Mouse (Mus musculus): ENCODE measurements around the gene Specc1. TPM values are rescaled to one million over a fixed set of nuclear protein-coding genes. Genes with fewer than 3 reads are reported as not detected.

The Specc1 gene
- polyA plus RNA-seq, 1 experiment: 10.2 TPM

GRCm38 (mm10) chr11:62010625-62011231 is 54.2 kb downstream of the Specc1 start:
- TF ChIP-seq CTCF (IDR thresholded peaks at IDR 0.05; ENCODE audit: extremely low read depth, insufficient read length, insufficient replicate concordance, low read depth, low read length) (no peak), POLR2A (IDR thresholded peaks at IDR 0.05; ENCODE audit: low read depth, low read length) (no peak)
- Histone ChIP-seq H3K27ac (ENCODE audit: insufficient read depth, low read depth, low read length) (no peak overlapping the region), H3K27me3 (ENCODE audit: control insufficient read depth, insufficient read depth, low read length) (no peaks in the 10 kb centered on the region), H3K4me1 (ENCODE audit: control insufficient read depth, insufficient read depth, insufficient read length, low read length) (no peaks in the 10 kb centered on the region), H3K4me3 (ENCODE audit: low read depth, low read length) (no peak overlapping the region), H3K36me3 (ENCODE audit: control insufficient read depth, insufficient read depth, low read length) (no peaks in the 10 kb centered on the region)
- 63% methylated on average over 16 of the region's 16 CpGs for WGBS

GRCm38 (mm10) chr11:62012039-62012438 is 55.5 kb downstream of the Specc1 start:
- Histone ChIP-seq H3K27me3 (ENCODE audit: control insufficient read depth, insufficient read depth, low read length) (no peaks in the 10 kb centered on the region), H3K4me1 (ENCODE audit: control insufficient read depth, insufficient read depth, insufficient read length, low read length) (no peaks in the 10 kb centered on the region), H3K27ac (ENCODE audit: insufficient read depth, low read depth, low read length) (no peak overlapping the region), H3K4me3 (ENCODE audit: low read depth, low read length) (no peak overlapping the region), H3K36me3 (ENCODE audit: control insufficient read depth, insufficient read depth, low read length) (no peaks in the 10 kb centered on the region)
- TF ChIP-seq POLR2A (IDR thresholded peaks at IDR 0.05; ENCODE audit: low read depth, low read length) (no peak), CTCF (IDR thresholded peaks at IDR 0.05; ENCODE audit: extremely low read depth, insufficient read length, insufficient replicate concordance, low read depth, low read length) (no peak)
- WGBS: 84% methylated on average over 6 of the region's 6 CpGs

GRCm38 (mm10) chr11:62013449-62013848 is 56.9 kb downstream of the Specc1 start:
- no peaks in the 10 kb centered on the region for H3K36me3 ChIP-seq (ENCODE audit: control insufficient read depth, insufficient read depth, low read length)
- WGBS: 64% methylated on average over 3 of the region's 3 CpGs
- no peak for TF ChIP-seq POLR2A (IDR thresholded peaks at IDR 0.05; ENCODE audit: low read depth, low read length)
- no peak for TF ChIP-seq CTCF (IDR thresholded peaks at IDR 0.05; ENCODE audit: extremely low read depth, insufficient read length, insufficient replicate concordance, low read depth, low read length)
- no peak overlapping the region for H3K27ac ChIP-seq (ENCODE audit: insufficient read depth, low read depth, low read length)
- no peaks in the 10 kb centered on the region for H3K27me3 ChIP-seq (ENCODE audit: control insufficient read depth, insufficient read depth, low read length)
- no peak overlapping the region for H3K4me3 ChIP-seq (ENCODE audit: low read depth, low read length)
- H3K4me1 ChIP-seq (ENCODE audit: control insufficient read depth, insufficient read depth, insufficient read length, low read length): no peaks in the 10 kb centered on the region

- Histone ChIP-seq H3K4me3 (ENCODE audit: low read depth, low read length) (no peak overlapping the region), H3K27me3 (ENCODE audit: control insufficient read depth, insufficient read depth, low read length) (no peaks in the 10 kb centered on the region), H3K36me3 (ENCODE audit: control insufficient read depth, insufficient read depth, low read length) (no peaks in the 10 kb centered on the region), H3K27ac (ENCODE audit: insufficient read depth, low read depth, low read length) (no peak overlapping the region), H3K4me1 (ENCODE audit: control insufficient read depth, insufficient read depth, insufficient read length, low read length) (no peaks in the 10 kb centered on the region)
- 78% methylated on average over 13 of the region's 13 CpGs for WGBS
- TF ChIP-seq POLR2A (IDR thresholded peaks at IDR 0.05; ENCODE audit: low read depth, low read length): no peak
- TF ChIP-seq CTCF (IDR thresholded peaks at IDR 0.05; ENCODE audit: extremely low read depth, insufficient read length, insufficient replicate concordance, low read depth, low read length): no peak
Observed at GRCm38 (mm10) chr11:62015071-62015654, 58.6 kb downstream of the Specc1 start.

- no peaks in the 10 kb centered on the region for H3K4me1 ChIP-seq (ENCODE audit: control insufficient read depth, insufficient read depth, insufficient read length, low read length)
Observed at GRCm38 (mm10) chr11:62016985-62017384, 60.4 kb downstream of the Specc1 start.

GRCm38 (mm10) chr11:62018315-62019205 is 62.0 kb downstream of the Specc1 start:
- TF ChIP-seq CTCF (IDR thresholded peaks at IDR 0.05; ENCODE audit: extremely low read depth, insufficient read length, insufficient replicate concordance, low read depth, low read length) (no peak), POLR2A (IDR thresholded peaks at IDR 0.05; ENCODE audit: low read depth, low read length) (no peak)
- 65% methylated on average over 10 of the region's 10 CpGs for WGBS
- no peaks in the 10 kb centered on the region for H3K36me3 ChIP-seq (ENCODE audit: control insufficient read depth, insufficient read depth, low read length)
- no peaks in the 10 kb centered on the region for H3K4me1 ChIP-seq (ENCODE audit: control insufficient read depth, insufficient read depth, insufficient read length, low read length)
- H3K4me3 ChIP-seq (ENCODE audit: low read depth, low read length): no peak overlapping the region
- no peak overlapping the region for H3K27ac ChIP-seq (ENCODE audit: insufficient read depth, low read depth, low read length)
- H3K27me3 ChIP-seq (ENCODE audit: control insufficient read depth, insufficient read depth, low read length): no peaks in the 10 kb centered on the region

More at GRCm38 (mm10) chr11:62016985-62017384, 60.4 kb downstream of the Specc1 start:
- 59% methylated on average over 2 of the region's 2 CpGs for WGBS
- no peak for TF ChIP-seq POLR2A (IDR thresholded peaks at IDR 0.05; ENCODE audit: low read depth, low read length)
- no peak for TF ChIP-seq CTCF (IDR thresholded peaks at IDR 0.05; ENCODE audit: extremely low read depth, insufficient read length, insufficient replicate concordance, low read depth, low read length)
- no peak overlapping the region for H3K27ac ChIP-seq (ENCODE audit: insufficient read depth, low read depth, low read length)
- H3K27me3 ChIP-seq (ENCODE audit: control insufficient read depth, insufficient read depth, low read length): no peaks in the 10 kb centered on the region
- no peak overlapping the region for H3K4me3 ChIP-seq (ENCODE audit: low read depth, low read length)
- no peaks in the 10 kb centered on the region for H3K36me3 ChIP-seq (ENCODE audit: control insufficient read depth, insufficient read depth, low read length)

- H3K36me3 ChIP-seq (ENCODE audit: control insufficient read depth, insufficient read depth, low read length): no peaks in the 10 kb centered on the region
- H3K4me1 ChIP-seq (ENCODE audit: control insufficient read depth, insufficient read depth, insufficient read length, low read length): no peaks in the 10 kb centered on the region
- no peak for TF ChIP-seq CTCF (IDR thresholded peaks at IDR 0.05; ENCODE audit: extremely low read depth, insufficient read length, insufficient replicate concordance, low read depth, low read length)
- no peak for TF ChIP-seq POLR2A (IDR thresholded peaks at IDR 0.05; ENCODE audit: low read depth, low read length)
- 54% methylated on average over 3 of the region's 3 CpGs for WGBS
- H3K27ac ChIP-seq (ENCODE audit: insufficient read depth, low read depth, low read length): no peak overlapping the region
- H3K4me3 ChIP-seq (ENCODE audit: low read depth, low read length): no peak overlapping the region
- H3K27me3 ChIP-seq (ENCODE audit: control insufficient read depth, insufficient read depth, low read length): no peaks in the 10 kb centered on the region
Observed at GRCm38 (mm10) chr11:62019857-62020256, 63.3 kb downstream of the Specc1 start.
